Mouse (Mus musculus): ENCODE measurements around the gene Zfp169.

- peak; percentile 37; the same call in 1 of the 2 replicates for TF ChIP-seq CTCF (IDR thresholded peaks at IDR 0.05; ENCODE audit: borderline replicate concordance, control insufficient read depth, extremely low read depth, insufficient read depth, low read length, poor library complexity)
- TF ChIP-seq POLR2A (IDR thresholded peaks at IDR 0.05; ENCODE audit: control insufficient read depth, extremely low read depth, insufficient read depth, low read length, poor library complexity), result peak; percentile 86
Measured at GRCm38 (mm10) chr13:48546330-48546917, 33.2 kb upstream of the Zfp169 start.

Measured in thymus, adult 2 months (tissue).